Mouse (Mus musculus) bone marrow macrophage, adult 2 months (primary cell): ENCODE data around the gene Atf6b.

Experiments used
- CTCF ChIP-seq: IDR thresholded peaks from 2 replicates; pipeline ENCODE4 v1.5.1; 2012; ENCODE audit warnings: low read depth, mild to moderate bottlenecking, low read length, moderate library complexity
- POLR2A ChIP-seq: IDR thresholded peaks from 2 replicates; pipeline ENCODE4 v1.6.1; 2012; ENCODE audit warnings: mild to moderate bottlenecking, low read depth, low read length, borderline replicate concordance

DNA sequence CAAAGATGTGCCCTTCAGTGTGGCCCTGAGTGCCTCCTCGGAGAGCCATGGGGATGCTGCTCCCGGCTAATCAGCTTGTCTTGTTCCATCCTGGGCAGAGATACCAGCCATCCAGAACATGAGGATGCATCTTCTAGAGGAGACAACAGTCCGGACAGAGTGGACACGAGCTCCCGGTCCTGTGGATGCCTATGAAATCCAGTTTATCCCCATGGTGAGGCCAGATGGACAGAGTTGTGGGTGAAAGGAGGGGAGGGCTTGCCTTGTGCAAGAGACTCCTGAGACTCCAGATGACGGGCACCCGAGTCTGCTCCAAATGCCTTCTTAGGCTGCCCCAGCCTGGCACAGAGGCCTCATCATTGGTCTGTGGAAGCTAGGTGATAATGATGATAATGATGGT, 26.2 kb downstream of the Atf6b start:
- TF ChIP-seq CTCF (no peak), POLR2A (no peak)
